Mouse (Mus musculus) small intestine, adult 2 months (tissue): ENCODE results near the gene Inava. TPM values are rescaled to one million over a fixed set of nuclear protein-coding genes. Genes with fewer than 3 reads are reported as not detected.
A peak's percentile ranks its signal among the peaks of the same experiment; 100 is the strongest.

ENCODE experiments used
- H3K27ac ChIP-seq: fragments of 200-500 bp; 2 replicates; pipeline ENCODE4 v1.5.1; 2012; ENCODE audit warnings: low read depth, low read length, control low read depth, inconsistent platforms; ENCODE audit not compliant: insufficient read depth
- H3K27me3 ChIP-seq: fragments of 200-500 bp; 2 replicates; pipeline ENCODE4 v1.6.1; 2012; ENCODE audit warnings: mild to moderate bottlenecking, moderate library complexity, low read length, inconsistent platforms; ENCODE audit not compliant: control insufficient read depth, insufficient read depth
- H3K36me3 ChIP-seq: fragments of 200-500 bp; 2 replicates; pipeline ENCODE4 v1.6.1; 2012; ENCODE audit warnings: mild to moderate bottlenecking, low read length, control low read depth, inconsistent platforms; ENCODE audit not compliant: control insufficient read depth, insufficient read depth
- H3K4me1 ChIP-seq: fragments of 200-500 bp; 2 replicates; pipeline ENCODE4 v1.6.1; 2012; ENCODE audit warnings: low read length, inconsistent platforms, mixed read lengths; ENCODE audit not compliant: control insufficient read depth, insufficient read depth, insufficient read length
- H3K4me3 ChIP-seq: fragments of 200-500 bp; 2 replicates; pipeline ENCODE4 v1.5.1; 2012; ENCODE audit warnings: low read depth, mild to moderate bottlenecking, control low read depth, inconsistent platforms, low read length, moderate library complexity
- CTCF ChIP-seq: fragments of 200-500 bp; IDR thresholded peaks from 2 replicates; pipeline ENCODE4 v1.5.1; 2012; ENCODE audit warnings: low read depth, mild to moderate bottlenecking, control low read depth, inconsistent platforms, low read length, moderate library complexity, mixed read lengths; ENCODE audit not compliant: insufficient replicate concordance, insufficient read length; ENCODE audit errors: extremely low read depth
- POLR2A ChIP-seq: fragments of 200-500 bp; IDR thresholded peaks from 2 replicates; pipeline ENCODE4 v1.6.1; 2012; ENCODE audit warnings: low read depth, mild to moderate bottlenecking, control low read depth, inconsistent platforms, low read length, moderate library complexity
- WGBS: fragments of 180-500 bp; shearing (Covaris S2); methylation state at CpG from one replicate; pipeline ENCODE4 v1.1.7; 2018; 5-methylcytosine and 5-hydroxymethylcytosine counted together
- polyA plus RNA-seq: library from polyadenylated mRNA; depleted of rRNA; stranded (reverse); fragments of >200 nt; gene quantifications from 2 replicates; pipeline ENCODE4 v1.2.3, GENCODE M21; 2012

The Inava gene
- polyA plus RNA-seq, 1 experiment = 55.9 TPM

DNA sequence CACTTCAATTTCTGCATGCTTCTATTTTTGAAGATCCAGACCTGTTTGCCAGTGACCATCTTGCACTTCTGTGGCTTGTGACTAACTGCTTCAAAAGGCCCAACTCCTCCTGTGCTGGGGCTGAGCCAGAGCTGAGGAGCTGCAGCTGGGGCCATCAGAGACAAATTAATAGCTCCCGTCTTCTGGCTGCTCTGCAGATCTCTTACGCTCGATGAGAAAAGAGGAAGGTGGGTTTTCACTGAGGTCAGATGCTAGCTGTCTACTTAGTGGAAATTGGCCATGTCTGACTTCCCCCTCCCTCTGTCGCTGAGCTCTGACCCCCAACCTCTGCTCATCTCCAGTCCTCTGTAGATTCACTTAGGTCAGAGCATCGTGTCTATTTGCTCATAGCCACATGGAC, 15.6 kb upstream of the Inava start:
- Histone ChIP-seq H3K27me3 (no peaks in the 10 kb centered on the region), H3K36me3 (no peaks in the 10 kb centered on the region), H3K4me3 (no peak overlapping the region), H3K4me1 (no peaks in the 10 kb centered on the region), H3K27ac (no peak overlapping the region)
- TF ChIP-seq POLR2A (no peak), CTCF (no peak)
- WGBS = 62% methylated on average over 5 of the region's 5 CpGs

DNA sequence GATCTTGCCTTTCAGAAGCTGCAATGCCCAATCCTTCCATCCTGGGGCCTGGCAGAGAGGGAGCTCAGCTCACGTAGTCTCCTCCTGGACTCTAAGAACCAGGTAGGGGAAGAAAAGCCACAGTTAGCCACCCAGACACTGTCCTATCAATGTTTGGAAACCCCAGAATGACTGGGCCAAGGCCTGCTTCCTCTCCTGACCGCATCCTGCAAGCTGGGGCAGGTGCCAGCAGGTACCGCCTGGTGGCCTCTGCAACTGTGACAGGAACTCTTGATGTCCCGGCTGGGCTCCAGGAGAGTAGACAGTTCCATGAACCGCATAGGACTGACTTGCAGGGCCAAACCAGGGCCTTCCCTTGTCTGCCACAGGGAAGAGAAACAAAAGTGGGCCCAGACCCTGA, 13.3 kb upstream of the Inava start:
- H3K27me3 ChIP-seq = no peaks in the 10 kb centered on the region
- WGBS = 84% methylated on average over 5 of the region's 5 CpGs
- TF ChIP-seq CTCF (no peak), POLR2A (no peak)
- H3K27ac ChIP-seq = no peak overlapping the region
- no peaks in the 10 kb centered on the region for H3K36me3 ChIP-seq
- H3K4me1 ChIP-seq = no peaks in the 10 kb centered on the region
- no peak overlapping the region for H3K4me3 ChIP-seq

DNA sequence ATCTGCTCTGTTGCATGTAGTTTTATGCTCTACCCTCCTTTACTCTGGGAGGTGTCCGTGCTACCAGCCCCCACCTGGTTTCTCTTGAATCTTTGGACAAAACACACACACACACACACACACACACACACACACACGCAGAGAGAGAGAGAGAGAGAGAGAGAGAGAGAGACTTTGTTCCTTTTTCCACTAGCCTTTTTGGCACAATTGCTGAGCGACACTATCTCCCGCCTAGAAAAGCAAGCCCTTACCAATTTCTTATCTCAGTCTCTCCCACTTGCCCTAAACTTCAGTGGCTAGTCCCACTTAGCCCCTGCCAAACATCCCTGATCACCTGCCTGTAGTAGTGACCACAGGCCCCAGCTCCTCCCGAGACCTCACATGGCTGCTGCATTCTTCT, 10.4 kb upstream of the Inava start:
- Histone ChIP-seq H3K27ac (no peak overlapping the region), H3K4me1 (no peaks in the 10 kb centered on the region), H3K4me3 (no peak overlapping the region), H3K36me3 (no peaks in the 10 kb centered on the region), H3K27me3 (no peaks in the 10 kb centered on the region)
- WGBS = 70% methylated on average over 5 of the region's 5 CpGs
- no peak for TF ChIP-seq CTCF
- TF ChIP-seq POLR2A = no peak

DNA sequence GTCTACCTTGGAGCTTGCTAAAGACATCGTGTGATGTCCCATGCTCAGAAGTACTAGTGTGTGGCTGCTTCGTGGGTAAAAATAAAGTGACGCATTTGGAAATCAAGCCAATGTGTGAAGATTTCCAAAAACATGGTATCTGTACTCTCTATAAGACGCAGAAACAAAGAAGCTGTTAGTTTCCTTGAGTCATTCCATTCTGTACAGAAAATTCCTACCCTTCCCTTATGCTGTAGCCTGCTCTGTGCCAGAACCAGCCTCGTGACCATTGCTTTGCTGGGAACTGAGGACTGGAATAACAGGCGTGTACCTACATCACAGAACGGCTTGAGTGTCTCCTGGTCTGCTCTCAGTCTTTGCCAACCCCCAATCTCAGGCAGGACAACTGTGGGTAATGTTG, 7.7 kb upstream of the Inava start:
- Histone ChIP-seq H3K4me1 (no peaks in the 10 kb centered on the region; the same call in 1 of the 2 replicates), H3K27me3 (no peaks in the 10 kb centered on the region), H3K4me3 (no peak overlapping the region), H3K36me3 (no peaks in the 10 kb centered on the region), H3K27ac (no peak overlapping the region)
- TF ChIP-seq POLR2A (no peak), CTCF (no peak)
- WGBS = 90% methylated on average over 7 of the region's 7 CpGs

GRCm38 (mm10) chr1:136238495-136238894, 4.4 kb upstream of the Inava start:
- no peaks in the 10 kb centered on the region; the same call in 1 of the 2 replicates for H3K27me3 ChIP-seq
- no peak overlapping the region for H3K4me3 ChIP-seq
- no peaks in the 10 kb centered on the region for H3K36me3 ChIP-seq
- H3K4me1 ChIP-seq = peaks cover 4% of the 10 kb centered on the region
- no peak for TF ChIP-seq POLR2A
- no peak for TF ChIP-seq CTCF
- H3K27ac ChIP-seq = no peak overlapping the region
- WGBS = 32% methylated on average over 4 of the region's 4 CpGs

DNA sequence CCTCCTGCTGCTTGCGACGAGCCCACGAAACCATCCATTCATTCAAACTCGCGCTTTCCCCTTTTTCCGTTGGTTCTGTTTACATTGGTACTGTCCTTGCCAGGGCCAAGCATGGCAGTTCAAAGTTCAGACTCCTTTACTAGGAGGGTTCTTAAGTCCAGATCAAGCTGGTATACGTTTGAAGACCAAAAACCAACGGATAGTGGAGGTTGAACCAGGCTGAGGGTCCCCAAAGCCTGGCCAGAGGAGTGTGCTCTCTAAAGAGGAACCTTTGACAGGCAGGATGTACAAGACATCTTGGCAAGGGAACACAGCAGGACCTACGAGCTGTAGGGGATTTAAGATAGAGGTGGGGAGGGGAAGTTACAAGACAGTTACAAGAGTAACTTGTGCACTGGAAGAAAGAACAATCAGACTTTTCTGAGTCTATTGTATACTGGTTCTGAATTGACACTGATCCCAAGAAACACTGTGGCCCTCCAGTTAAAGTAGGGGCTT, 580 bp upstream of the Inava start:
- H3K4me1 ChIP-seq = peaks cover 13% of the 10 kb centered on the region
- peak overlapping the region; percentile 75 for H3K4me3 ChIP-seq
- H3K27ac ChIP-seq = no peak overlapping the region
- TF ChIP-seq POLR2A = no peak
- TF ChIP-seq CTCF = no peak
- no peaks in the 10 kb centered on the region for H3K36me3 ChIP-seq
- no peaks in the 10 kb centered on the region; the same call in 1 of the 2 replicates for H3K27me3 ChIP-seq
- 2% methylated on average over 9 of the region's 9 CpGs for WGBS

DNA sequence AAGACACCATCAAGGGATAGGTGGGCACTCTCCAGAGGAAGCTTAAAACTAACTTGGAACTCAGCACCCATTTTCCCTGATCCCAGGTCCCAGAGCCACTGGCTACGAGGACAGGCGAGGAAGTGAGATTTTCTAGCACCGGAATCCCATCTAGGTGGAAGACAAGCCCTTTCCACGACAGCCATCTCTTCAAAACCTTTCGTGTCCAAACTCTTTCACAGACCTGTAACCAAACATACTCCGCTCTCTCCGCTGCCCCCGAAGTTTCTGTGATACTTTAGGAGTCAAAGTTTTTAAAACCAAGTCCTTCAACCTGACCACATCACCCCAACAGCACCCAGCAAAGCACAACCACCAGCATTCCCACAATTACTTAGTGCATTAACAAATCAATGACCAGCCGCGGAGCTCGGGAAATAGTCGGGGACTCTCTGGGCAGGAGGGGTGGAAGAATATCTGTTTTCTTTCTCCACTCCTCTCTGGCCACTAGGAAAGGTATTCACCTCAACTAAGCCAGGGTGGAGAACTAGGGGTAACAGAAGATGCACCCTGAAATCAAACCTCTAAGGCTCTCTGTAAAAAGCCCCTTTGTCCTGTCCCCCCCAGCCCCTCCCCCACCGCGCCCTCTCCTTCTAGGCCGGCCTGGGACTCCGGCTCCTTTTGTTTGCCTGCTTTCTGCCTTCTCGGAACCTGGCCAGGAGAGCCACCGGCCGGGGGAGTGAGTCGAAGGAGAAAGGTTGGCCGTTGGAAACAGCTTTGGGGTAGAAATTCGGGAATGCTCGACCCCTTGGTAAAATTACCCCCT, 876 bp downstream of the Inava start:
- TF ChIP-seq POLR2A = no peak
- no peak for TF ChIP-seq CTCF
- H3K27ac ChIP-seq = no peak overlapping the region
- H3K4me3 ChIP-seq = peak overlapping the region; percentile 75

More for the DNA sequence above, 876 bp downstream of the Inava start:
- 7% methylated on average over 23 of the region's 23 CpGs for WGBS
- Histone ChIP-seq H3K36me3 (no peaks in the 10 kb centered on the region), H3K27me3 (no peaks in the 10 kb centered on the region; the same call in 1 of the 2 replicates), H3K4me1 (peaks cover 13% of the 10 kb centered on the region)
